Mouse (Mus musculus) heart, embryonic 12.5 days (tissue): ENCODE measurements around the gene Otogl. TPM values are rescaled to one million over a fixed set of nuclear protein-coding genes. Genes with fewer than 3 reads are reported as not detected.

Experiments
- ATAC-seq: fragments of 200-750 bp; cut with Nextera tagmentation; 2 replicates; pipeline ENCODE4 v1.8.0; 2017; ENCODE audit warnings: moderate TSS enrichment, moderate library complexity; ENCODE audit not compliant: insufficient number of reproducible peaks, low FRiP score
- H3K27ac ChIP-seq: fragments of 300-500 bp; sonication (generic); 2 replicates; pipeline ENCODE4 v1.5.1; 2016; ENCODE audit warnings: mild to moderate bottlenecking, moderate library complexity; ENCODE audit not compliant: poor library complexity, severe bottlenecking
- H3K27me3 ChIP-seq: fragments of 300-500 bp; sonication (generic); replicated peaks from 2 replicates; pipeline ENCODE4 v1.6.1; 2016; ENCODE audit warnings: mild to moderate bottlenecking, moderate library complexity
- H3K36me3 ChIP-seq: fragments of 300-500 bp; sonication (generic); 2 replicates; pipeline ENCODE4 v1.6.1; 2016; ENCODE audit warnings: mild to moderate bottlenecking, moderate library complexity
- H3K4me1 ChIP-seq: fragments of 300-500 bp; sonication (generic); replicated peaks from 2 replicates; pipeline ENCODE4 v1.6.1; 2016; ENCODE audit warnings: mild to moderate bottlenecking
- H3K4me2 ChIP-seq: fragments of 300-500 bp; sonication (generic); 2 replicates; pipeline ENCODE4 v1.6.1; 2016; ENCODE audit warnings: mild to moderate bottlenecking, moderate library complexity
- H3K4me3 ChIP-seq: fragments of 300-500 bp; sonication (generic); 2 replicates; pipeline ENCODE4 v1.5.1; 2016; ENCODE audit warnings: mild to moderate bottlenecking
- H3K9ac ChIP-seq: fragments of 300-500 bp; sonication (generic); 2 replicates; pipeline ENCODE4 v1.6.1; 2016; ENCODE audit warnings: mild to moderate bottlenecking, moderate library complexity
- H3K9me3 ChIP-seq: fragments of 300-500 bp; sonication (generic); replicated peaks from 2 replicates; pipeline ENCODE4 v1.6.1; 2016; ENCODE audit warnings: mild to moderate bottlenecking, moderate library complexity
- WGBS: fragments of 180-500 bp; shearing (Covaris S2); methylation state at CpG from one replicate; pipeline ENCODE4 v1.1.7; 2016; 5-methylcytosine and 5-hydroxymethylcytosine counted together
- polyA plus RNA-seq: library from polyadenylated mRNA; unstranded; fragments of >200 nt; fragmentation: Nextera tagmentation; extraction: Ambion mirVana; gene quantifications from 2 replicates; pipeline ENCODE4 v1.2.1, GENCODE M21; 2016

Gene Otogl
- polyA plus RNA-seq: 0.13 TPM in 2 replicates

DNA sequence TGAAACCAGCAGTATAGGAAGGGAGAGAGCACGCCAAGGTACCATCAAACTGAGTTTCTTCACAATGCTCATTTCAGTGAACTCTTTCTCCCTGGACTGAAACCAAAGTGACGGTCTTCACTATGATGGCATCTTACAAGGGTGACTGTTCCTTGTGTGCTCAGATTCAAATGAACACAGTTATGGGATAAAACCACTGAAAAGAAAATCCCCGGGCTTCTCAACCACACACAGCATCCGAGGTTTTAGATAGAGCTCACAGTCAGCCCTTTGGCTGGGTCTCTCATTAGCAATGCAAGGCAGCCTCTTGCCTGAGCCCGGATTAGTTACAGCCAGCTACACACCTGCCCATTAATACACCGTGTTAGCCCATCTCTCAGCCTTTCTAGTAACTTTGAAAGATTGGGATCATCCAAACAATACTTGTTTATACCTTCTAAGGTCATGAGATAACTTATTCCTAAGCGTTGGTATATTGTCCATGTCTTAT lies at the start of gene Otogl:
Otogl (minus strand) TSS at position 51 of the 490 bp plus-strand sequence.
- Histone ChIP-seq H3K4me3 (no peak within 1 kb of the TSS), H3K4me1 (peaks cover 8% of the 10 kb centered on the region), H3K27ac (no peak within 1 kb of the TSS), H3K27me3 (no peaks in the 10 kb centered on the region), H3K9me3 (peaks cover 5% of the 10 kb centered on the region), H3K4me2 (no peak within 1 kb of the TSS), H3K36me3 (no peaks in the 10 kb centered on the region), H3K9ac (no peak within 1 kb of the TSS)
- no peak for ATAC-seq
- 53% methylated on average over 7 of the region's 7 CpGs for WGBS

DNA sequence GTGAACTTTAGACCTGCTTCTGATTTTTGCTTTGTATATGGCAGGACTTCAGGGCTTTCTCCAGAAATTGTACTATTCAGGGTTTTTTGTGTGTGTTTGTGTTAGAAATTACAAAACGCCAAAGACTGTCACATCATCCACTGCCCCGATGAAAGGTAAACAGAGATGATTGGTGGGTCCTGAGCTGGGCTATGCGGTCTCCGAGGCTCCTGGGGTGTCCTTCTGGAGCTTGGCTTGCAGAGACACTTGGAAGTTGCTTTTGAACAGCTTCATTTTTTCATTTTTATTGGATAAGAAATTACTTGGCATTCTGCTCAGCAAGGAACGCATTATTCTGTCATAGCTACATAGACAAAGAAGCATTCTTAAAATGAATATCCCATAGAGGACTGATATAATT lies 44.7 kb upstream of the Otogl start:
- Histone ChIP-seq H3K4me3 (no peak overlapping the region), H3K4me1 (0 out of 2 replicates have a peak, but pooled peaks cover 5% of the 10 kb centered on the region), H3K9me3 (0 out of 2 replicates have a peak, but pooled peaks cover 3% of the 10 kb centered on the region), H3K36me3 (no peaks in the 10 kb centered on the region), H3K27ac (no peak overlapping the region), H3K9ac (no peak overlapping the region), H3K4me2 (no peak overlapping the region), H3K27me3 (no peaks in the 10 kb centered on the region)
- no peak for ATAC-seq
- 87% methylated on average over 5 of the region's 5 CpGs for WGBS

DNA sequence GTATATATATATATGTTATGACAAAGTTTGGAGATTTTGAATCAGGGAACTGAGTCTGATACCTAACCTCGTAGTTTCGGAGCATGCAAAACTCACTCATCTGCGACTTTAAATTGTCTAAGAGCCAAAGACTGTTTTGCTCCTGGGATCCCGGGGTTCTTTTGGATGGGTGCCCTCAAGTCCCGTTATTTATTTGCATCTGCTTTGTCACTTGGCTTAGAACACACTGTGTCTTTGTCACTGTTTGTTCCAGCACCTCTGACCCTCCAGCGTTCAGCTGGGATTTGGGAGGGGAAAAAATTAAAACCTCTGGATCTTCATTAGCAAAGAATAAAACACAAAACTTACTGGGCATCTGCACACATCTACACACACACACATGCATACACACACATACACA lies 42.5 kb upstream of the Otogl start:
- Histone ChIP-seq H3K9ac (no peak overlapping the region), H3K4me1 (0 out of 2 replicates have a peak, but pooled peaks cover 6% of the 10 kb centered on the region), H3K27me3 (no peaks in the 10 kb centered on the region), H3K4me3 (no peak overlapping the region), H3K9me3 (no peaks in the 10 kb centered on the region), H3K27ac (no peak overlapping the region), H3K4me2 (no peak overlapping the region), H3K36me3 (no peaks in the 10 kb centered on the region)
- 85% methylated on average over 6 of the region's 6 CpGs for WGBS
- ATAC-seq: no peak

- Histone ChIP-seq H3K9me3 (no peaks in the 10 kb centered on the region), H3K9ac (no peak overlapping the region), H3K36me3 (no peaks in the 10 kb centered on the region), H3K4me3 (no peak overlapping the region), H3K4me1 (0 out of 2 replicates have a peak, but pooled peaks cover 4% of the 10 kb centered on the region), H3K4me2 (no peak overlapping the region), H3K27ac (no peak overlapping the region), H3K27me3 (no peaks in the 10 kb centered on the region)
- 40% methylated on average over 6 of the region's 6 CpGs for WGBS
- no peak for ATAC-seq
These were observed 39.7 kb upstream of the Otogl start for GRCm38 (mm10) chr10:107951596-107951995.

DNA sequence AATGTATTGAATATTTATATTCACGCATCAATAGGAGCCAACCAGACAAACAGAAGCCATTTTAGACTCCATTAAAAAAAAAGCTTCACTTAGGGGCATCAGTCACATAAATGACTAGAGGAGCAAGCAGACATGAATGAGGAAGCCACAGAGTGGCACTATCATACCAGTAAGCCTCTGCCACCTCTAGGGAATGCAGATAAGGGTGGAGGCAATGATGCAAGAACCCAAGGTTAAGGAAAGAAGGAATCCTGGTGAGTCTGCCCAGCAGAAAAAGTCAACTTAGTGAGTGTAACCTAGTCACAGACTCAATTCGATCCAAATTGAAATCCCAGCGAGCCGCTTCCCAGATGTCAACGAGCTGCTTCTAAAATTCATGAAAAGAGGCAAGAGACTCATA lies 38.0 kb upstream of the Otogl start:
- Histone ChIP-seq H3K27ac (no peak overlapping the region), H3K4me1 (0 out of 2 replicates have a peak, but pooled peaks cover 4% of the 10 kb centered on the region), H3K4me3 (no peak overlapping the region), H3K27me3 (no peaks in the 10 kb centered on the region), H3K36me3 (no peaks in the 10 kb centered on the region), H3K9ac (no peak overlapping the region), H3K9me3 (no peaks in the 10 kb centered on the region), H3K4me2 (no peak overlapping the region)
- no peak for ATAC-seq
- 76% methylated on average over 5 of the region's 5 CpGs for WGBS

- no peaks in the 10 kb centered on the region for H3K9me3 ChIP-seq
- H3K4me2 ChIP-seq: no peak overlapping the region
- no peaks in the 10 kb centered on the region for H3K27me3 ChIP-seq
- H3K4me1 ChIP-seq: 0 out of 2 replicates have a peak, but pooled peaks cover 4% of the 10 kb centered on the region
- H3K36me3 ChIP-seq: no peaks in the 10 kb centered on the region
- H3K9ac ChIP-seq: no peak overlapping the region
- ATAC-seq: no peak
- no peak overlapping the region for H3K4me3 ChIP-seq
- H3K27ac ChIP-seq: no peak overlapping the region
- 64% methylated on average over 8 of the region's 8 CpGs for WGBS
These were observed 36.7 kb upstream of the Otogl start for GRCm38 (mm10) chr10:107948647-107949046.

DNA sequence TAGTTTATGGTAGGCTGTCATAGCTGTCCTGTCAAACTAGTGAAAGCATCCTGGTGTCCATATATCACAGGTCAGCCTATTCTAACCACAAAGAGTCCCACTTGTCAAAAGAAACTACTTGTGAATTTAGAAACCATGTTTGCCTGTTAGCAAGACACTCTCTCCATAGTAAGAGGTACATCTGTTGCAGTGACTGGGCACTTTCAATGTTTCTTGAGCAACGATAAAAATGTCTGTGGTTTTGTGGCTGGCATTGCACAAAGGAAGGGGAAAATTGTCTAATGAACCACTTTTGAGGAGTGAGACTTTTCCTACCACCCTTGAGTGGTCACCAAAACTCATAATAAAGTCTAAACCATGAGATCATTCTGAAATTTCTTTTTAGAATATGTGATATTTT lies 36.1 kb upstream of the Otogl start:
- ATAC-seq: no peak
- no peak overlapping the region for H3K4me2 ChIP-seq
- H3K9ac ChIP-seq: no peak overlapping the region
- no peaks in the 10 kb centered on the region for H3K27me3 ChIP-seq
- H3K4me1 ChIP-seq: 0 out of 2 replicates have a peak, but pooled peaks cover 4% of the 10 kb centered on the region
- H3K4me3 ChIP-seq: no peak overlapping the region
- H3K27ac ChIP-seq: no peak overlapping the region
- no peaks in the 10 kb centered on the region for H3K36me3 ChIP-seq
- 69% methylated on average over 1 of the region's 1 CpGs for WGBS
- H3K9me3 ChIP-seq: no peaks in the 10 kb centered on the region

DNA sequence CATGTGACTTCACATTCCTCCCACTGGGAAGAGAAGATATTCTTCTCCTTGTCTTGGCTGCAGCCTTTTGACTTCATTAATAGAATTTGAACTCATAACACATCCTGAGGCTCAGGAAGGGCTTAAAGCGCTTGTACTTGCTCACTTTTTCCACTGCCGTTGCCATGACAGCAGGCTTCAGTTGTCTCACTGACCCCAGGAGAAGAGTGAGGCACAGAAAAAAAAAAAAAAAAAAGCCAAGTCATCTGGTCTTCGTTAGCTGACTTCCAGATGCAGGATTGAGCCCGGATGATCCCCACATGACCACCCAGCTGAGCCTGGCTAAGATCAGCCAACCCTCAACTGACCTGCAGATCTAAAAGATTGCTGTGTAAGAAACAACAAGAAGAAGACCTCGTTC lies 34.4 kb upstream of the Otogl start:
- Histone ChIP-seq H3K4me3 (no peak overlapping the region), H3K4me1 (no peaks in the 10 kb centered on the region), H3K4me2 (no peak overlapping the region), H3K9ac (no peak overlapping the region), H3K36me3 (no peaks in the 10 kb centered on the region), H3K27ac (no peak overlapping the region), H3K27me3 (no peaks in the 10 kb centered on the region), H3K9me3 (no peaks in the 10 kb centered on the region)
- ATAC-seq: no peak
- 26% methylated on average over 5 of the region's 5 CpGs for WGBS

DNA sequence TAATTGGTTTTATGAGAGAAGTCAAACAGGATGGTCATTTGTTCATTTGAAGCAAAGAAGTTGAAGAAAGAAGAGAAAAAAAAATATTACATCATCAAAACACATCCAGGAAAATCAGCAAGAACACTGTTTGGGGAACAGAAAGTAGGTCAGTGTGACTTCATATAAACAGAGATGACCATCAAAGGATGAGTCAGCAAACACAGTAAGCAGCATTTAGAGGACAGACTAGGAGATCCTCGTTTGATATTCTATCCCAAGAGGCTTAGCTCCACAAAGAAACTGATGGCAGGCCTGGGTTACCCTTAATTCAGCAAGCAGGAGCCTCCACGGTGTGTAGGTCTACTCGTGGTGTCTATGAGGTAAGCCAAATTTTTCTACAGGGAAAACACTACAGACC lies 31.9 kb upstream of the Otogl start:
- no peak overlapping the region for H3K4me3 ChIP-seq
- H3K4me2 ChIP-seq: no peak overlapping the region
- ATAC-seq: no peak
- peaks cover 15% of the 10 kb centered on the region for H3K4me1 ChIP-seq
- 67% methylated on average over 3 of the region's 3 CpGs for WGBS
- H3K27me3 ChIP-seq: no peaks in the 10 kb centered on the region
- H3K9me3 ChIP-seq: no peaks in the 10 kb centered on the region
- no peak overlapping the region for H3K9ac ChIP-seq
- no peak overlapping the region for H3K27ac ChIP-seq
- H3K36me3 ChIP-seq: no peaks in the 10 kb centered on the region

DNA sequence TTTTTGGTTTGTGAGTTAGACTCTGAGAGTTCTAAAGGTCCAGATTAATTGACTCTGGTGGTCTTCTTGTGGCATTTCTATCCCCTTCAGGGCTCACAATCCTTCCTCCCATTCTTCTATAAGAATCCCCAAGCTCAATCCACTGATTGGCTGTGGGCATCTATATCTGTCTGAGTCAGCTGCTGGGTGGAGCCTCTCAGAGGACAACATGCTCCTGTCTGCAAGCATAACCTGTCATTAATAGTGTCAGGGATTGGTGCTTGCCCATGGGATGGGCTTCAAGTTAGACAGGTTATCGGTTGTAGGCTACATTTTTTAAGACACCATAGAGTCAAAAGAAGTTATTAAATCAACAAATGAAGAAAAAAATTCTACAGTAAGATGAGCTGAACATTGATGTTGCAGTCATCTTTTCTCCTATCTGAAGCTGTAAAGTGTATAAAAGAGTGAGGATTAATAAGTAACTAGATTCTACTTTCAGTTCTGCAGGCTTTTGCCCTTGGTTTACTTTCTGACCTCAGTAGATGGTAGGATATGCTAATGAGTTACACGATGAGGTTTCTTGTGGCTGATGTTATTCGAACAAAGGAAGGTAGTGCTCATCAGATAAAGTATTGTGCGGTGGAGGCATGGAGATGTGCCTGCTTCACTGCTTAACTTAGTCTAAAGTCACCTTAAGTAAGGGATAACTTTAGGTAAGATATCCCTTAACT lies 29.4 kb upstream of the Otogl start:
- no peak for ATAC-seq

GRCm38 (mm10) chr10:107940302-107940701 lies 28.4 kb upstream of the Otogl start:
- H3K36me3 ChIP-seq: no peaks in the 10 kb centered on the region
- no peaks in the 10 kb centered on the region for H3K9me3 ChIP-seq
- no peaks in the 10 kb centered on the region for H3K27me3 ChIP-seq
- H3K4me1 ChIP-seq: peaks cover 17% of the 10 kb centered on the region
- peak overlapping the region; percentile 47; the same call in 1 of the 2 replicates for H3K27ac ChIP-seq
- H3K9ac ChIP-seq: no peak overlapping the region
- no peak overlapping the region; the same call in 1 of the 2 replicates for H3K4me2 ChIP-seq
- WGBS: 21% methylated on average over 6 of the region's 6 CpGs
- H3K4me3 ChIP-seq: no peak overlapping the region
- ATAC-seq: peak; percentile 69; the same call in 1 of the 2 replicates

More for the DNA sequence above, 29.4 kb upstream of the Otogl start:
- no peak overlapping the region; the same call in 1 of the 2 replicates for H3K27ac ChIP-seq
- H3K4me2 ChIP-seq: no peak overlapping the region
- peaks cover 17% of the 10 kb centered on the region for H3K4me1 ChIP-seq
- 83% methylated on average over 4 of the region's 4 CpGs for WGBS
- H3K27me3 ChIP-seq: no peaks in the 10 kb centered on the region
- H3K9ac ChIP-seq: no peak overlapping the region
- no peaks in the 10 kb centered on the region for H3K9me3 ChIP-seq
- H3K4me3 ChIP-seq: no peak overlapping the region
- no peaks in the 10 kb centered on the region for H3K36me3 ChIP-seq
